Mouse (Mus musculus) Muller cell, postnatal 12 days (primary cell): ENCODE data around the gene Ctns.

Experiments used
- DNase-seq: peaks from one replicate; pipeline ENCODE4 v3.0.0-alpha.2; 2015; ENCODE audit errors: inconsistent ontology term

The Ctns gene

DNA sequence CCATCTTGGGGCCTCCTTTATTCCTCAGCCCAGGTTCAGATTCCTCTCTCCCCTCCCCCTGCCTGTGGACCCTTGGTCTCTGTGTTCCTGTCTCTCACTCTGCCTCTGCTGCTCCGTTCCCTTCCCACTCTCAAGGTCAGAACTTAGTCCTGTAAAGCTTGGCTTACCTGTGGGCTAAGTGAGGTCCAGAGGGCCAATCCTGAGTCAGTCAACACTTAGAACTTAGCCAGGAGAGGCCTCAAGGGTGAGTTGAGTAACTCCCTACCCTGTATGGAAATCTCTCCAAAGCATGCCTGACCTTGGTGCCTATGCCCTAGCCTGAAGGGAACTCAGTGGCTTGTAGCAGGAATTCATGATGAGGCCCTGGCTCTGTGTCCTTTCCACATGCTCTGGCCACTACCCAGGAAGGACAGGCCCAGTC, 54.6 kb downstream of the Ctns start:
- DNase-seq = no peak

- peak; percentile 89 for DNase-seq
Measured at GRCm38 (mm10) chr11:73137591-73138501, 61.0 kb downstream of the Ctns start, which contains the start of gene Haspin. Gene Haspin, minus strand, starts transcription at chr11:73138294.

GRCm38 (mm10) chr11:73137116-73137515, 61.7 kb downstream of the Ctns start:
- DNase-seq = no peak

DNA sequence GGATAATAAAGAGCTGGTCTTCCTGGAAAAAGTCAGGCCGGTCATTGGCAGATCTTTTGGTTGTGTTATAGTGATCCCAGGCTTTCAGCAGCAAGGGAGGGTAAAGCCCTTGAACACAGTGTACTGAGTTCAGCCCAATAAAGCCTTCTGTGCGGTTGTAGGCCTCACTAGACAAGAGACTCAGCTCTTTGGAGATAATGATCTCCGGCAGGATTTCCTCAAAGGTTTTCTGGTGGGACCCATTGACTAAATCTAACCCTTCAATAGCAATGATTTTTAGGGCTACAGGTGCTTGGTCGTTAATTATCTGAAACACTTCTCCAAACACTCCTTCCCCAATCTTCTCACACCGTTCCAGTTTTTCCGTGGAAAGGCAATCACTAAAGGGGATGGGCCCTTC, 62.3 kb downstream of the Ctns start:
- no peak for DNase-seq

- no peak for DNase-seq
Measured at GRCm38 (mm10) chr11:73134222-73134621, 64.6 kb downstream of the Ctns start.
